Mouse (Mus musculus): Measurements from ENCODE around the gene Prr36. TPM values are rescaled to one million over a fixed set of nuclear protein-coding genes. Genes with fewer than 3 reads are reported as not detected.

The Prr36 gene
- polyA plus RNA-seq, 1 experiment = 0.28 TPM

DNA sequence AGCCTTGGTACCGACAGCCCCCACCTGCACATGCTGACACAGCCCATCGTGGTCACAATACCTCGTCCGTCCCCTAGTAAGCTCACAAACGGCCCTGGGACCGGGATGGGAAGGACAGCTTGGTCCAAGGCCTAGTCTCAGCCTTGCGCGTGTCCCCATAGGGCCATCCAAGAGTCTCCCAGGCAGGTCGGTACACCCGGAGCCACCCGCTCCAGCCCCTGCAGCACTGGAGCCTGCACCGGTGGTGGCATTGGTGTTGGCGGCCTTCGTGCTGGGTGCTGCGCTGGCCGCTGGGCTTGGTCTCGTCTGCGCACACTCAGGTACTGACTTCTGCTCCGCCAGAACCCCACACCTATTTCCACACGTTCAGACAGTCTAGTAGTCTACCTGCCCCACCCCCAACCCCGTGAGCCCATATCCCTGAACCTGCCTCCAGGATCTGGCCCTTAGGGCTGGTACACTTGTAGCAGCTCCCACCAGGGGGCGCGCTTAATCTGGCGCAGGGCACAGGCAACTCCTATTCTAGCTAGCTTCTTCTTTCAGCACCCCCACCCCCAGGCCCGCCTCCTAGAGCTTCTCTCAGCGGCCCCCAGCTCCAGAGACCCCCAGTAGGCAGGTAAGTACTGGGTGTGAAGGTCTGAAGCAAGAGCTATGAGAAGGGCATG is 33.2 kb upstream of the Prr36 start:
- Histone ChIP-seq H3K4me1 (ENCODE audit: control insufficient read depth, insufficient read depth, insufficient read length, low read length) (peaks cover 2% of the 10 kb centered on the region; the same call in 1 of the 2 replicates), H3K4me3 (ENCODE audit: insufficient read depth, low read depth, low read length) (no peak overlapping the region), H3K27ac (replicated peaks; ENCODE audit: low read depth, low read length) (no peak overlapping the region)

DNA sequence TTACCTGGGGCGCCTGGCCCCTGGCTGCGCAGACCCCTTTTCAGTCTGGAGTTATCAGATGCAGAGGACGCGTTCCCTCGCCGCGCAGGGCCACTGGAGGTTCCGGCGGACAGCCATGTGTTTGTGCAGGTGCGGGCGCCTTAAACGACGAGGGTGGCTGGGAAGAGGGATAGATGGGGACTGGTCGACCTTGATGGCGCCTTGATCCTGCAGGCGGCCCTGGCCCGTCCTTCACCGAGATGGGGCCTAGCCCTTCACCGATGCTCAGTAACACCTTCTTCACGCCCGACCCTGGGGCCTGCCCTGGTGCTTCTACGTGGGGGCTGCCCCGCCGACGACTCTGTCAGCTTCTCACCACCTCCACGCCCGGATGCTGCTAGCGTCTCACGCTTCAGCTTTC is 32.0 kb upstream of the Prr36 start:
- Histone ChIP-seq H3K27ac (replicated peaks; ENCODE audit: low read depth, low read length) (no peak overlapping the region), H3K4me3 (ENCODE audit: insufficient read depth, low read depth, low read length) (no peak overlapping the region)

DNA sequence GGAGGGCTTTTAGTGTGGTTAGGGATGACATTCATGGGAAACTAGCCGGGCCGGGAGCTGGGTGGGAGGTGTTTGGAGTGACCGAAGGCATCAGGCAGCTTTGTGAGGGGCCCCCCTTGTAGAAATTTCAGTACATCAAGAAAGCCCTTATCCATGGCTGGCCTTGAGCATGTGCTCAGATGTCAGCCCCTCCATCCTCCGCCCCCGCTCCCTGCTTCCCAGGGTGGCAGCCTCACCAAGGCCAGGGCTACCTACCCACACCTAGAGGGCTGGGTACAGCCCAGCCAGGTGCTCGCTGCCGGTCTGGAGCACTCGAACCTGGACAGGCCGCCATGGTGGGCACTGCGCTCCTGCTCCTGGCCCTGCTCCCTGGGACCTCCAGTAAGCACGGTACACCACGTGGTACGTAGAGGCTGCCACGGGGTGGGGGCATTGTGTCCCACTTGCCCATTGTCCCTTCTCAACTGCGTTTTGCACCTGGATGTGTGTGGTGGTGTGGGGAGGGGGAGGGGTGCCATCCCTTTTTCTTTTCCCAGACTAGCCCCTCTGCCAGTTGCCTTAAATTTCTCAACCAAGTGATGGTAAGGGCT is 30.8 kb upstream of the Prr36 start, which contains the start of gene Tgfbr3l:
Tgfbr3l (plus strand) TSS at position 264 of the 590 bp plus-strand sequence.
- H3K27ac ChIP-seq (replicated peaks; ENCODE audit: low read depth, low read length) = no peak within 1 kb of the TSS
- H3K4me1 ChIP-seq (ENCODE audit: control insufficient read depth, insufficient read depth, insufficient read length, low read length) = 0 out of 2 replicates have a peak, but pooled peaks cover 2% of the 10 kb centered on the region
- no peak within 1 kb of the TSS for H3K4me3 ChIP-seq (ENCODE audit: insufficient read depth, low read depth, low read length)

More for the DNA sequence above, 32.0 kb upstream of the Prr36 start:
- H3K4me1 ChIP-seq (ENCODE audit: control insufficient read depth, insufficient read depth, insufficient read length, low read length) = peaks cover 2% of the 10 kb centered on the region; the same call in 1 of the 2 replicates

DNA sequence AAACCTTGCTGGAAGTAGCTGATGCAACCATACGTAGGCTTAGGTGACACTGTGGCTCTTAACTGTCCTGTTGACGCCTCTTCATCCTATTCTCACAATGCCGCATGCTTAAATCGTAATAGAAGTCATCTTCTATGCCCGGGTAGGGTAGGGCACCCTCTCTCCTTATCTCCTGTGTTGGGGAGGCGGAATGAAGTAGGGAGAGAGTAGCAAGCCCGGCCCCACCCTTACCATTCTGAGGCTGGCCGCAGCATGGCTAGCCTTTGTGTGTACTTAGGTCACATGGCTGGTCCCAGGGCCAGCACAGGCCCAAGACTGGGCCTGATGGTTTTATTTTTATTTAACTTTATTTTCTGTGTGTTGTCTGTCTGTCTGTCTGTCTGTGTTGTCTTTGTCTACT is 30.0 kb upstream of the Prr36 start:
- no peak overlapping the region for H3K27ac ChIP-seq (replicated peaks; ENCODE audit: low read depth, low read length)
- H3K4me3 ChIP-seq (ENCODE audit: insufficient read depth, low read depth, low read length) = no peak overlapping the region
- H3K4me1 ChIP-seq (ENCODE audit: control insufficient read depth, insufficient read depth, insufficient read length, low read length) = no peaks in the 10 kb centered on the region

DNA sequence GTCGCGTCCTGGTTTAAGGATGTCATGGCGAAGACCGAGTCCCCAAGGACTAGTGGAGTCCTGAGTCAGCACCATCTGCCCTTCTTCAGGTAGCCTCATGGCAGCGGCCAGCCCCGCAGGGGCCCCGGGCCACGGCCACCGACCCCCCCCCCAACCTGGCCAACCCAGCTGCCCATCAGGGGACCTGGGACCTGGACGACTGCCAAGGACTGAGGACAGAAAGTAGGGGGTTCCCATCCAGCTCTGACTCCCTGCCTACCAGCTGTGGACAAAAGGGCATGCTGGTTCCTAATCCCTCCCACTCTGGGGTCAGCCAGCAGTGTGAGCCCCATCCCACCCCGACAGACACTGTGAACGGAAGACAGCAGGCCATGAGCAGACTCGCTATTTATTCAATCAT is 28.5 kb upstream of the Prr36 start:
- Histone ChIP-seq H3K27ac (replicated peaks; ENCODE audit: low read depth, low read length) (no peak overlapping the region), H3K4me1 (ENCODE audit: control insufficient read depth, insufficient read depth, insufficient read length, low read length) (no peaks in the 10 kb centered on the region), H3K4me3 (ENCODE audit: insufficient read depth, low read depth, low read length) (no peak overlapping the region)

DNA sequence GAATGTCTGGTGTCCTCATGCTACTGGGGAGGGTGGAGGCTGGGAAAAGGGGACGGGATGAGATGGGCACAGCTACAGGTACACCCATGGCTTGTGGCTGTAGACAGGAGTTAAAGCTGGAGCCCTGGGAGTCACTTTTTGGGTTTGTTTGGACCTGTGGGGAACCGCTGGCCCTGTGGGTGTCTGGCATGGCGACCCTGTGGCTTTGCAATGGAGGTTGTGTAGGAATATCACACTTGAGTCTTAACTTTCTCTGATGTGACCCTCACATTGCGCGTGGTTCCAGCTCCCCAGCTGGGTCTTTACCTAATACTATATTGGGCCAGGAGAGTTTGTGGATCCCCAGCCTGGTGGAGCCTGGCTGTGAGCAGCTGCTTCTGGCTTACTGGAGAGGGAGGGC is 27.8 kb upstream of the Prr36 start:
- Histone ChIP-seq H3K4me1 (ENCODE audit: control insufficient read depth, insufficient read depth, insufficient read length, low read length) (no peaks in the 10 kb centered on the region), H3K27ac (replicated peaks; ENCODE audit: low read depth, low read length) (no peak overlapping the region), H3K4me3 (ENCODE audit: insufficient read depth, low read depth, low read length) (no peak overlapping the region)

DNA sequence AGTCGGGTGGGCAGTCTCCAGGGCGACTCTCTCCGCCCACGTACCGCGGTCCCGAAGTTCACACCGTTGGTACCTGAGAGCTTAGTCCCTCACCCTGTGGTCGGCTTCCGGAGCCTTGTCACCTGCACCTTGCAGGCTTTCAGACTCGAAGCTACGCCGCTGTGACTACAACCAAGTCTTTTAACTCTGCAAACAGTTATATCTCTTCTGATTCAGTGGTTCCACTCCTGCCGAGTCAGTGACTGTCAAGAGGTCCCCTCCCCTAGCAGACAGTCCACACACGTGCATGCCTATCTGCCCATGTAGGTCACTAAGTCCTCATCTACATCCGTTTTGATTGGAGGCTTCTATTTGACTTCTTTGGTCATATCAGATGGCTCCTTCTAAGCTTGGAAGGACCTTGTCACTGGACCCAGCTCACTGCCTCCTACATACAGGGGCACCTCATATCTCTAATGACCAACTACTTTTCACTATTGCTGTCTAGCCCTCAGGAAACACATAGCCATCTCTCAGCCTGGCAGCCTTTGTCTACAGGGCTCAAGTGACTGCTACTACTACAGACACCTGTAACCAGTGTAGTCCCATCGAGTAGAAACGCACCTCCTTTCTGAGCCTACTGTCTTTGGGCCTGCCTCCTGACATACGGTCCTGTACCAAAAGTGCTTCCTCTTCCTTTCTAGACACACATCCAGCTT is 22.1 kb upstream of the Prr36 start:
- H3K27ac ChIP-seq (replicated peaks; ENCODE audit: low read depth, low read length) = peak overlapping the region; percentile 71
- H3K4me1 ChIP-seq (ENCODE audit: control insufficient read depth, insufficient read depth, insufficient read length, low read length) = peaks cover 5% of the 10 kb centered on the region
- H3K4me3 ChIP-seq (ENCODE audit: insufficient read depth, low read depth, low read length) = peak overlapping the region; percentile 77

DNA sequence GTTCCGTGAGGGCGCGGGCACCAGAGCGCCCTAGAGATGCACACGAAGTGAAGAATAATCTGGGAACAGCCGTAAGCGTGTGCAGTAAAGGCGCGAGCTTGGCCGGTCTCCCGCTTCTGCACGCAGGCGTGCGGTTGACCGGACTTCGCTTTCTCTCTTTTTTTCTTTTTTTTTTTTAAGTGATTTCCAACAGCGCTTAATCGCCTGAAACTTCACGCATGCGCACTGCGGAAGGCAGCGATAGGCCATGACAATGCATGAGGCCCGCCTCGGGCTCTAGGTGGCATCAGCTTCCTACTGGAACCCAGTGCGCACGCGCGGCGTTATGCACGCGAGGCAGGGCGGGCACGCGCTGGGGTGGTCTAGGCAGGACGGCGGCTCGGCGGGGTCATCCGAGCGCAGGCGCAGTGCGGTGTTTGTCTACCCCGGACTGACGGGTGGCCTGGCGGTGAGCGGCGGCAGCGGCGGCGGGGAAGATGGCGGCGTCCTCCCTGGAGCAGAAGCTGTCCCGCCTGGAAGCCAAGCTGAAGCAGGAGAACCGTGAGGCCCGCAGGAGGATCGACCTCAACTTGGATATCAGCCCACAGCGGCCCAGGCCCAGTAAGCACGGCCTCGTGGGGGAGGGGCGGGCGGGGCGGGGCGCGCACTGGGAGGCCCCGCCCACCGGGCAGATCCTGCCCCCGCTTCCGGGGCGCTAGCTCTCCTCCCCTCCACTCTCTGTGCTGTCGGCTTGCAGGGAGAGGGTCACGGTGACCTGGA is 21.4 kb upstream of the Prr36 start, which contains the start of the genes Map2k7 and Gm49320:
Map2k7 (plus strand) TSS at position 307 of the 759 bp plus-strand sequence.
Gm49320 (plus strand) TSS at position 432 of the 759 bp plus-strand sequence.
- Histone ChIP-seq H3K27ac (replicated peaks; ENCODE audit: low read depth, low read length) (peak within 1 kb of the TSS; percentile 89), H3K4me1 (ENCODE audit: control insufficient read depth, insufficient read depth, insufficient read length, low read length) (peaks cover 5% of the 10 kb centered on the region)

DNA sequence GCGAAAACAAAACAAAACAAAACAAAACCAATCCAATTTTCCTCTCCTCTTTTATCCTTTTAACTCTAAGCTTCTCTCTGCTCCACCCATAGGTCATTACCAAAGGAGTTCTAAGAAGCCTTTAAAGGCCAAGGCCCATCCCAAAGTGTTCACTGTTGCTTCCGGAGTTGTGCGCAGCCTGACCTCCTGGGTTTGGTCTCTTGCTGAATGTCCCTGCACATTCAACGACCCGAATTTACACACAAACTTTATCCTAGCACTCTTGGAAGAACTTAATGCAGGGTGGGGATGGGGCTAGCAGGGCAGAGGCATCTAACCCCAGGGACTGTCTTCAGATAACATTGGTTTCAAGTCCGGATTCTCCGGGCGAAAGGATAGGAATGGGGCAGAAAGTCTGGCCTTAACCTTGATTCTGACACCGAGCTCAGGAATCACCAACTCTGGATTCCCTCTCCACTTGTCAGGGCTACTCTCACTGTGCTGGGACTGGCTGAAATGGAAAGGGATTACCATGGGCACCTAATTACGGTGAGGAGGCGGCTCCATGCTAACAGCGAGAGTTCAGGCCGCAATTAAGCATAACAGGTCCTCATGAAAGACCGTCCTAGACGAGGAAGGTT is 20.7 kb upstream of the Prr36 start:
- Histone ChIP-seq H3K4me1 (ENCODE audit: control insufficient read depth, insufficient read depth, insufficient read length, low read length) (peaks cover 5% of the 10 kb centered on the region), H3K4me3 (ENCODE audit: insufficient read depth, low read depth, low read length) (peak overlapping the region; percentile 65), H3K27ac (replicated peaks; ENCODE audit: low read depth, low read length) (peak overlapping the region; percentile 89)

More for the DNA sequence above, 21.4 kb upstream of the Prr36 start, which contains the start of the genes Map2k7 and Gm49320:
- peak within 1 kb of the TSS; percentile 77 for H3K4me3 ChIP-seq (ENCODE audit: insufficient read depth, low read depth, low read length)

DNA sequence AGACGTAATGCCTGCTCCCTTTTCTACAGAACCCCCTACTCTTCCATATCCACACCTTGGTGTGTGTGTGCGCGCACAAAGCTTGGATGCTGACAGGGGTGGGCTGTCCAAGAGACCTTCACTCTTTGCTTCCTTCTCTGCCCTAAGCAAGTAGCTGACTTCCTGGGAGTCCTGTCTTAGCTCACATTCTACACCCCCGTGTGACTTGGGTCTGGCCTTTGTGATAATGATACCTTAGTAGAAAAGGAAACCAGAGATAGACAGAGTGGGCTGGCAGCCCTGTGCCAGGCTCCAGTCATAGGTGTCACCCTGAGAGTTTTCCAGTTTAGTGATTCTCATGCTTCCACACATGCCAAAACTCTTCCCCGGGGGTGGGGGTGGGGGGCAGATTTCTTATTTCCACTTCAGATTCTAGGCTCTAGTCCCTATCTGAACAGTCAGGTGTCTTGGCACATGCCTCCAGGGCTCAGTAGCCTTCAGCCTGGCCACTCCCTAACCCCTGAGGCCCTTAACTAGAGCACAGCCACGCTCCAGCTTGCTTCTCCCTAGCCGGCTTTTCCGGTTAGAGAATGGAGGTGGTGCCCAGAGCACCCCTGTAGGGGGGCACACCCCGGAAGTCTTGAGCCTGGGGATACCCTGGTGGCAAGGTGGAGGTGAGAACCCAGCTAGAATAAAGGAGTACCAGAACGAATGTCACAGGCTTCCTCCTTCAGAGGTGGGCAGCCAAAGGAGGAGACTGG is 13.5 kb upstream of the Prr36 start:
- Histone ChIP-seq H3K27ac (replicated peaks; ENCODE audit: low read depth, low read length) (no peak overlapping the region), H3K4me3 (ENCODE audit: insufficient read depth, low read depth, low read length) (no peak overlapping the region)

DNA sequence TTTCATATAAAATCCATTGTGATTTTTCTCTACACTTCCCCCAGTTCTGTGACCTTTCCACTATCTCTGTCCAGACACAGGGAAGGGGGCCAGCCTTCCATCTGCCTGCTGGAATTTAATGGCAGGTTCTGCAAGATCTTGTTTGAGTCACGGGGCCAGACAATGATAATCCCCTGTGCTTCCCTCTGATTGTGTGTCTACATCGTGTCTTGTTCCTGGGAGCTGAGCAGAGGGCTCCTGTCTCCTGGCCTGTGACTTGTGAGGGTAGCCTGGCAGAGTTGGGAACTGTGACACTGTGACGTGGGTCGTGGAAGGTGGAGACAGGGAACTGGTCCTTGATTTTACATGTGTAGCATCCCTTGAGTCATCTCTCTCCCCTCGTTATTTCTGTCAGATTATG is 12.5 kb upstream of the Prr36 start:
- H3K27ac ChIP-seq (replicated peaks; ENCODE audit: low read depth, low read length) = no peak overlapping the region
- H3K4me1 ChIP-seq (ENCODE audit: control insufficient read depth, insufficient read depth, insufficient read length, low read length) = no peaks in the 10 kb centered on the region
- H3K4me3 ChIP-seq (ENCODE audit: insufficient read depth, low read depth, low read length) = no peak overlapping the region

More for the DNA sequence above, 13.5 kb upstream of the Prr36 start:
- no peaks in the 10 kb centered on the region for H3K4me1 ChIP-seq (ENCODE audit: control insufficient read depth, insufficient read depth, insufficient read length, low read length)

DNA sequence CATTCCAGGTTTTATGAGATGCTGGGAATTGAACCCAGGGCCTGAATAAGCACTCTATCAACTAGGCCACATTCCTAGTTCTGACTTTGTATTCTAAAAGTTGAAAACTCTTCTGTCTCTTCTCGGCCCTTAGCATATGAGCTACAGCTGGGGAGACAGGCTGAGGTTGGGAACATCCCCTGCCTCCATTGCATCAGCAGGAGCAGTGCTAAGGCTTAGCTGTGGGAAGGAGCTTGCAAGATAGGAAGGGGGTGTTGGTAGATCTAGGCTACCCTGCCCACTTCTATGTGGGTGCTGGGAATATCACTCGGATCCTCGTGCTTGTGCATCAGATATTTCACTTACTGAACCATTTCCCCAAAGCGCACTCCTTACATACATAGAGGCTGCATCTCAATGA is 10.7 kb upstream of the Prr36 start:
- Histone ChIP-seq H3K27ac (replicated peaks; ENCODE audit: low read depth, low read length) (no peak overlapping the region), H3K4me3 (ENCODE audit: insufficient read depth, low read depth, low read length) (no peak overlapping the region), H3K4me1 (ENCODE audit: control insufficient read depth, insufficient read depth, insufficient read length, low read length) (no peaks in the 10 kb centered on the region)

DNA sequence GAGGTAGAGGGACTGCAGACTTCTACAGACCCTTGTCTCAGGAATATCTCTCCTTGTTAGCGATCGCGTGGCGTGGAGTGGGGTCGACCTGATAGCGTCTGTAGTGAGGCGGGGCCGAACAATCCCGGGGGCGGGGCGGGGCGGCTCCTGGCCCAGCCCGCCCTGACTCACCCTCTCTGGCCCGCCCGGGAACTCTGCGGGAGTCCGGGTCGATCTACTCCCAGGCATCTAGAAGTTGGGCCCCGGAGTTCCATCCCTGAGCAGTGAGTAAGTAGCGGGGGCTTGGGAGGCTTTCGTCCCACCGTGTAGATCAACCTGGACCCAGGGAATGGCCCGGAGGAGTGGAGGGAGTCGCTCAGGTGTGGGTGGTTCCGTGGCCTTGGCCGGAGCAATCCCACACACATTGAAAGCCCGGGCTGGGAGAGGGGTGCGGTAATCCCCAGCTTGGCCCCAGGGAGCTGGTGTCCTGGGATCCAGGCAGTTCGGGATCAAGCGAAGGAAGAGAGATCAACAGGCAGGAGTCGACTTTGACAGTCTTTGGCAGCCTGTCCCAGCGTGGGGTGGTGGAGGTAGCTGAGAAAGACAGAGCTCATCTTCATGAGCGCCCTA is 9.6 kb upstream of the Prr36 start, which contains the start of gene Lrrc8e:
Lrrc8e (plus strand) TSS at position 89 of the 609 bp plus-strand sequence.
- Histone ChIP-seq H3K27ac (replicated peaks; ENCODE audit: low read depth, low read length) (no peak within 1 kb of the TSS), H3K4me1 (ENCODE audit: control insufficient read depth, insufficient read depth, insufficient read length, low read length) (no peaks in the 10 kb centered on the region), H3K4me3 (ENCODE audit: insufficient read depth, low read depth, low read length) (peak within 1 kb of the TSS; percentile 32)
